In genomic region chr4:109974655-109975380, GRCm38 (mm10) we compare ENCODE assay signal across 10 mouse cellular contexts. TPM values are rescaled to one million over a fixed set of nuclear protein-coding genes. Genes with fewer than 3 reads are reported as not detected.
DNase-seq lines count a peak whose midpoint lies in the region; ATAC-seq and TF ChIP-seq lines count a peak whose summit lies in the region.
"Had no signal": no experiment of that assay in that cellular context is flagged by ENCODE, and none has a peak within 500 bp of the region (broad histone marks: within the 10 kb centered on the region; RNA-seq: fewer than 3 reads in every experiment).

No protein-coding gene starts in this region.

- TF ChIP-seq EP300 in heart, adult 2 months (IDR thresholded peaks at IDR 0.05; ENCODE audit: insufficient read depth, low read depth, low read length), result no peak

- no peak for DNase-seq in heart, adult 2 months
- DNase-seq in ES-CJ7 (ENCODE audit: low read depth, low spot score), result peak; percentile 12
- DNase-seq in forebrain, embryonic 10.5 days (ENCODE audit: extremely low spot score, low spot score), result peak; percentile 51
- DNase-seq in frontal cortex, postnatal 14 days (ENCODE audit: low spot score in 2 of 2), result no peak

- 1% methylated on average over 33 of the region's 33 CpGs for WGBS in heart, embryonic 15.5 days
- WGBS in heart, adult 2 months, result 4% methylated on average over 33 of the region's 33 CpGs
- WGBS in forebrain, embryonic 10.5 days, result 2% methylated on average over 33 of the region's 33 CpGs
- 2% methylated on average over 33 of the region's 33 CpGs for WGBS in limb, embryonic 15.5 days
- 4% methylated on average over 33 of the region's 33 CpGs for WGBS in liver, embryonic 12.5 days (ENCODE audit: insufficient replicate concordance)

- TF ChIP-seq CTCF in heart, adult 2 months (IDR thresholded peaks at IDR 0.05), result no peak

- H3K9me3 ChIP-seq in heart, embryonic 15.5 days (replicated peaks), result peaks cover 2% of the 10 kb centered on the region; the same call in 1 of the 2 replicates
- H3K9me3 ChIP-seq in forebrain, embryonic 10.5 days, result 0 out of 2 replicates have a peak, but pooled peaks cover 3% of the 10 kb centered on the region
- no peaks in the 10 kb centered on the region for H3K9me3 ChIP-seq in limb, embryonic 15.5 days
- H3K9me3 ChIP-seq in liver, embryonic 12.5 days (replicated peaks), result no peaks in the 10 kb centered on the region

- no peak overlapping the region for H3K9ac ChIP-seq in heart, embryonic 15.5 days
- H3K9ac ChIP-seq in heart, adult 2 months (ENCODE audit: low read depth, low read length), result no peak overlapping the region
- H3K9ac ChIP-seq in limb, embryonic 15.5 days, result no peak overlapping the region
- H3K9ac ChIP-seq in liver, embryonic 12.5 days, result no peak overlapping the region

- ATAC-seq in heart, embryonic 15.5 days (replicated peaks; ENCODE audit: insufficient number of reproducible peaks, insufficient read depth, low FRiP score, low read depth), result no peak
- 0 out of 2 replicates have a peak, but pooled peaks have one; percentile 21 for ATAC-seq in limb, embryonic 15.5 days (ENCODE audit: insufficient number of reproducible peaks, low FRiP score, low TSS enrichment, low read depth)
- ATAC-seq in cerebellum, adult (ENCODE audit: insufficient number of reproducible peaks, low FRiP score, low TSS enrichment), result no peak
- ATAC-seq in liver, embryonic 12.5 days, result no peak

- 0 out of 2 replicates have a peak overlapping the region, but pooled peaks have one; percentile 32 for H3K4me2 ChIP-seq in heart, embryonic 15.5 days
- H3K4me2 ChIP-seq in limb, embryonic 15.5 days, result peak overlapping the region; percentile 24; the same call in 1 of the 2 replicates
- no peak overlapping the region for H3K4me2 ChIP-seq in liver, embryonic 12.5 days

- intact Hi-C loops in heart, adult 2 months (cut with DNase I), result no loop called here

- TF ChIP-seq POLR2A in heart, adult 2 months (IDR thresholded peaks at IDR 0.05; ENCODE audit: insufficient read depth, low read depth, low read length), result no peak

- H3K4me3 ChIP-seq in heart, embryonic 15.5 days, result peak overlapping the region; percentile 25
- H3K4me3 ChIP-seq in heart, adult 2 months, result no peak overlapping the region
- peak overlapping the region; percentile 85 for H3K4me3 ChIP-seq in forebrain, embryonic 10.5 days
- peak overlapping the region; percentile 12; the same call in 1 of the 2 replicates for H3K4me3 ChIP-seq in limb, embryonic 15.5 days
- H3K4me3 ChIP-seq in liver, embryonic 12.5 days, result no peak overlapping the region
- H3K4me3 ChIP-seq: myocyte had no signal

- no peaks in the 10 kb centered on the region for H3K36me3 ChIP-seq in heart, embryonic 15.5 days
- H3K36me3 ChIP-seq in heart, adult 2 months (ENCODE audit: control insufficient read depth, insufficient read depth, low read length), result no peaks in the 10 kb centered on the region
- H3K36me3 ChIP-seq in forebrain, embryonic 10.5 days (replicated peaks), result peaks cover 3% of the 10 kb centered on the region
- no peaks in the 10 kb centered on the region for H3K36me3 ChIP-seq in limb, embryonic 15.5 days
- no peaks in the 10 kb centered on the region for H3K36me3 ChIP-seq in liver, embryonic 12.5 days

- no peaks in the 10 kb centered on the region for H3K79me2 ChIP-seq in heart, adult 2 months (replicated peaks; ENCODE audit: control insufficient read depth, insufficient read depth, low read length)

- peaks cover 92% of the 10 kb centered on the region for H3K27me3 ChIP-seq in heart, embryonic 15.5 days
- H3K27me3 ChIP-seq in heart, adult 2 months (ENCODE audit: control insufficient read depth, insufficient read depth, low read length), result peaks cover 39% of the 10 kb centered on the region
- H3K27me3 ChIP-seq in forebrain, embryonic 10.5 days (ENCODE audit: poor library complexity, severe bottlenecking), result peaks cover 100% of the 10 kb centered on the region
- H3K27me3 ChIP-seq in limb, embryonic 15.5 days, result peaks cover 88% of the 10 kb centered on the region
- H3K27me3 ChIP-seq in liver, embryonic 12.5 days (replicated peaks), result peaks cover 96% of the 10 kb centered on the region

- H3K27ac ChIP-seq in heart, embryonic 15.5 days, result no peak overlapping the region
- no peak overlapping the region for H3K27ac ChIP-seq in heart, adult 2 months
- peak overlapping the region; percentile 98 for H3K27ac ChIP-seq in forebrain, embryonic 10.5 days
- no peak overlapping the region for H3K27ac ChIP-seq in limb, embryonic 15.5 days
- H3K27ac ChIP-seq in liver, embryonic 12.5 days, result no peak overlapping the region

- peaks cover 34% of the 10 kb centered on the region for H3K4me1 ChIP-seq in heart, embryonic 15.5 days (replicated peaks)
- H3K4me1 ChIP-seq in heart, adult 2 months (ENCODE audit: control insufficient read depth, insufficient read depth, low read length), result no peaks in the 10 kb centered on the region
- peaks cover 54% of the 10 kb centered on the region for H3K4me1 ChIP-seq in forebrain, embryonic 10.5 days
- H3K4me1 ChIP-seq in limb, embryonic 15.5 days, result peaks cover 27% of the 10 kb centered on the region
- peaks cover 16% of the 10 kb centered on the region for H3K4me1 ChIP-seq in liver, embryonic 12.5 days

RNA-seq across cellular contexts. Expression of gene Dmrta2, which starts 3.0 kb away (rescaled TPM):
- polyA plus RNA-seq in heart, embryonic 15.5 days (2015; fragmentation: Nextera tagmentation; extraction: Ambion mirVana), result 0.09 TPM in 1 of 2 replicates, not detected in the other
- total RNA-seq in heart, adult 2 months (2021), result under 1 TPM in 1 of 2 experiments, not detected in 1; 0.09 TPM
- polyA plus RNA-seq in heart, adult 2 months (2012; rRNA removed), result 0.04 TPM in 1 of 2 replicates, not detected in the other
- polyA plus RNA-seq in forebrain, embryonic 10.5 days (2016; fragmentation: Nextera tagmentation; extraction: Ambion mirVana), result 5.6 and 7.0 TPM in 2 replicates
- 0.09 and 0.17 TPM in 2 replicates for polyA plus RNA-seq in limb, embryonic 15.5 days (2015; fragmentation: Nextera tagmentation; extraction: Ambion mirVana)
- polyA plus RNA-seq in liver, embryonic 12.5 days (2016; fragmentation: Nextera tagmentation; extraction: Ambion mirVana), result 0.05 TPM in 2 replicates
- total RNA-seq: liver, adult 2 months had no signal

Comparison
In these comparisons a context has a peak if more than half of its experiments do, and no peak if none do; other contexts are left out.
1. H3K4me3 ChIP-seq: peak in heart, embryonic 15.5 days (single experiment), forebrain, embryonic 10.5 days (single experiment) and limb, embryonic 15.5 days (single experiment); none in heart, adult 2 months (single experiment) and liver, embryonic 12.5 days (single experiment).
2. DNase-seq: peak in ES-CJ7 (single experiment) and forebrain, embryonic 10.5 days (single experiment); none in heart, adult 2 months (0 of 2) and frontal cortex, postnatal 14 days (0 of 2).